Mouse (Mus musculus): ENCODE data around the gene Srgap1. TPM values are rescaled to one million over a fixed set of nuclear protein-coding genes. Genes with fewer than 3 reads are reported as not detected.
A peak's percentile ranks its signal among the peaks of the same experiment; 100 is the strongest.

The Srgap1 gene
- polyA plus RNA-seq, 1 experiment from 2014 or later, result 40.9 TPM

- no peak overlapping the region for H3K4me3 ChIP-seq (replicated peaks)
- H3K4me2 ChIP-seq (replicated peaks), result no peak overlapping the region
- H3K27ac ChIP-seq, result no peak overlapping the region
- H3K9ac ChIP-seq (replicated peaks), result no peak overlapping the region
- H3K4me1 ChIP-seq (replicated peaks), result peaks cover 5% of the 10 kb centered on the region; the same call in 1 of the 2 replicates
- H3K36me3 ChIP-seq, result no peaks in the 10 kb centered on the region
- ATAC-seq, result no peak
- H3K9me3 ChIP-seq, result no peaks in the 10 kb centered on the region
- H3K27me3 ChIP-seq, result no peaks in the 10 kb centered on the region
- 93% methylated on average over 10 of the region's 10 CpGs for WGBS
Measured at GRCm38 (mm10) chr10:121984887-121985286, 62.2 kb downstream of the Srgap1 start.

DNA sequence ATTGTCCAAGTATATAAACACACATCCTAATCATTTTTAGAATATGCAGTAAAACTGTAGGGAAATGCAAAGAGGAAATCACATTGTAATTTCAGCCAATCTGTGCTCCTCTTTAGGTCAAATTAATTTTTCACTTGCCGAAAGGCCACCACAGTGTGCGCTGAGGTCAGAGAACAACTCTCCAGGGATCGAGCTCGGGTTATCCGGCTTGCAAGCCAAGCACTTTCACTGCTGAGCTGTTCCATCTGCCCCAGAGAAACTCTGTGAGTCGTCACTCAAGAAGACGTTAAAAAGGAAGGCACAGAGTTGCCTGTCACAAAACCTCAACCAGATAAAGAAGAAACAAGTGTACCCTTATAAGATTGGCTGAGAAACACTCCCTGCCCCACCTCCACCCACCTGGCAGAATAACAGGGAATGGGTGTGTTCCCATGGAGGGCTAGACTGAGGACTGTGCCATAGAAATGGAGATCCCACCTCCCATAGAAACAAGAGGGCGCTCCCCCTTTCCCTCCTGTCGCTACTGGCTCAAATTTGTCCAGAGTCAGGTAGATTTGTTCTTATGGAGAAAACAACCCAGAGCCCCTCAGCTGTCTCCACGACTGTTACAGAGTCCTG is 63.0 kb downstream of the Srgap1 start:
- Histone ChIP-seq H3K4me2 (replicated peaks) (no peak overlapping the region), H3K27ac (no peak overlapping the region), H3K9me3 (no peaks in the 10 kb centered on the region), H3K4me1 (replicated peaks) (peaks cover 5% of the 10 kb centered on the region; the same call in 1 of the 2 replicates), H3K27me3 (no peaks in the 10 kb centered on the region), H3K9ac (replicated peaks) (no peak overlapping the region), H3K4me3 (replicated peaks) (no peak overlapping the region), H3K36me3 (no peaks in the 10 kb centered on the region)
- WGBS, result 82% methylated on average over 10 of the region's 10 CpGs
- no peak for ATAC-seq

GRCm38 (mm10) chr10:121975330-121975729 is 71.8 kb downstream of the Srgap1 start:
- H3K36me3 ChIP-seq, result no peaks in the 10 kb centered on the region
- ATAC-seq, result no peak
- H3K4me3 ChIP-seq (replicated peaks), result no peak overlapping the region
- H3K4me1 ChIP-seq (replicated peaks), result peaks cover 51% of the 10 kb centered on the region
- H3K27ac ChIP-seq, result no peak overlapping the region; the same call in 1 of the 2 replicates
- no peaks in the 10 kb centered on the region for H3K27me3 ChIP-seq
- 87% methylated on average over 6 of the region's 6 CpGs for WGBS
- no peaks in the 10 kb centered on the region for H3K9me3 ChIP-seq
- no peak overlapping the region for H3K4me2 ChIP-seq (replicated peaks)
- no peak overlapping the region for H3K9ac ChIP-seq (replicated peaks)

- ATAC-seq, result no peak
- no peaks in the 10 kb centered on the region for H3K36me3 ChIP-seq
- H3K9me3 ChIP-seq, result no peaks in the 10 kb centered on the region
- H3K9ac ChIP-seq (replicated peaks), result no peak overlapping the region
- no peak overlapping the region for H3K27ac ChIP-seq
- 76% methylated on average over 4 of the region's 4 CpGs for WGBS
- H3K4me3 ChIP-seq (replicated peaks), result no peak overlapping the region
- peaks cover 57% of the 10 kb centered on the region for H3K4me1 ChIP-seq (replicated peaks)
- H3K4me2 ChIP-seq (replicated peaks), result no peak overlapping the region
- H3K27me3 ChIP-seq, result no peaks in the 10 kb centered on the region
Measured at GRCm38 (mm10) chr10:121974591-121974990, 72.5 kb downstream of the Srgap1 start.

- Histone ChIP-seq H3K36me3 (no peaks in the 10 kb centered on the region), H3K9ac (replicated peaks) (no peak overlapping the region), H3K27ac (no peak overlapping the region), H3K4me3 (replicated peaks) (no peak overlapping the region), H3K27me3 (no peaks in the 10 kb centered on the region), H3K4me2 (replicated peaks) (no peak overlapping the region), H3K9me3 (no peaks in the 10 kb centered on the region), H3K4me1 (replicated peaks) (peaks cover 70% of the 10 kb centered on the region)
- WGBS, result 91% methylated on average over 7 of the region's 7 CpGs
- ATAC-seq, result no peak
Measured at GRCm38 (mm10) chr10:121973281-121973680, 73.8 kb downstream of the Srgap1 start.

GRCm38 (mm10) chr10:121972249-121972892 is 74.7 kb downstream of the Srgap1 start:
- no peak for ATAC-seq
- Histone ChIP-seq H3K4me3 (replicated peaks) (no peak overlapping the region), H3K4me1 (replicated peaks) (peaks cover 79% of the 10 kb centered on the region), H3K9me3 (no peaks in the 10 kb centered on the region), H3K27me3 (no peaks in the 10 kb centered on the region), H3K27ac (no peak overlapping the region), H3K9ac (replicated peaks) (no peak overlapping the region), H3K36me3 (no peaks in the 10 kb centered on the region), H3K4me2 (replicated peaks) (no peak overlapping the region)
- WGBS, result 87% methylated on average over 10 of the region's 10 CpGs

DNA sequence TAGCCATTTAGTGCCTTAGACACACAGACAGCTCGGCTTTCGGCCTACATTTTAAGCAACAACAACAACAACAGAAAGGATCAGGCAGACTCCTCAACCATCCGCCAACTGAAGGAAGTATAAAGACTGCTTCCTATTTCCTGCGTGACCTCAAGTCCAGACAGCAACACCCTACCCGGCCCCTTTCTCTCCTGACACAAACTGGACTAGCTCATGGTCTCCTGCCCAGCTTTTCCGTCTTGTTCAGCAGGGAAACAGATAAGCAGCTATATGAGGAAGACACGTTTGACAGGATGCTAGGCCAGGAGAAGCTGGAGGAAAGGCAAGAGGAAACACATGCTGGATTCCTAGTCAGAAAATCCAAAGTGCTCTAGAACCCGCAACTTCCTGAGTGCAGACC is 75.5 kb downstream of the Srgap1 start:
- Histone ChIP-seq H3K9ac (replicated peaks) (no peak overlapping the region), H3K27ac (no peak overlapping the region), H3K9me3 (no peaks in the 10 kb centered on the region), H3K36me3 (no peaks in the 10 kb centered on the region), H3K4me2 (replicated peaks) (no peak overlapping the region), H3K27me3 (no peaks in the 10 kb centered on the region), H3K4me3 (replicated peaks) (no peak overlapping the region), H3K4me1 (replicated peaks) (peaks cover 81% of the 10 kb centered on the region)
- ATAC-seq, result no peak
- 70% methylated on average over 8 of the region's 8 CpGs for WGBS

- no peak overlapping the region for H3K4me3 ChIP-seq (replicated peaks)
- 62% methylated on average over 6 of the region's 6 CpGs for WGBS
- no peaks in the 10 kb centered on the region for H3K27me3 ChIP-seq
- no peak for ATAC-seq
- H3K9me3 ChIP-seq, result no peaks in the 10 kb centered on the region
- H3K27ac ChIP-seq, result no peak overlapping the region
- H3K4me2 ChIP-seq (replicated peaks), result no peak overlapping the region
- no peaks in the 10 kb centered on the region for H3K36me3 ChIP-seq
- H3K4me1 ChIP-seq (replicated peaks), result peaks cover 74% of the 10 kb centered on the region
- no peak overlapping the region for H3K9ac ChIP-seq (replicated peaks)
Measured at GRCm38 (mm10) chr10:121970912-121971311, 76.2 kb downstream of the Srgap1 start.

- Histone ChIP-seq H3K9ac (replicated peaks) (no peak overlapping the region), H3K4me3 (replicated peaks) (no peak overlapping the region), H3K9me3 (no peaks in the 10 kb centered on the region), H3K4me1 (replicated peaks) (peaks cover 23% of the 10 kb centered on the region), H3K27ac (no peak overlapping the region), H3K36me3 (no peaks in the 10 kb centered on the region), H3K27me3 (no peaks in the 10 kb centered on the region), H3K4me2 (replicated peaks) (no peak overlapping the region)
- no peak for ATAC-seq
- 84% methylated on average over 10 of the region's 10 CpGs for WGBS
Measured at GRCm38 (mm10) chr10:121964114-121964513, 83.0 kb downstream of the Srgap1 start.

GRCm38 (mm10) chr10:121962053-121962452 is 85.1 kb downstream of the Srgap1 start:
- H3K9ac ChIP-seq (replicated peaks), result no peak overlapping the region
- H3K27ac ChIP-seq, result no peak overlapping the region
- ATAC-seq, result no peak
- WGBS, result 71% methylated on average over 4 of the region's 4 CpGs
- no peak overlapping the region for H3K4me3 ChIP-seq (replicated peaks)
- H3K36me3 ChIP-seq, result no peaks in the 10 kb centered on the region
- no peak overlapping the region for H3K4me2 ChIP-seq (replicated peaks)
- no peaks in the 10 kb centered on the region for H3K27me3 ChIP-seq
- no peaks in the 10 kb centered on the region for H3K9me3 ChIP-seq
- peaks cover 7% of the 10 kb centered on the region; the same call in 1 of the 2 replicates for H3K4me1 ChIP-seq (replicated peaks)

- H3K4me3 ChIP-seq (replicated peaks), result no peak overlapping the region
- H3K9me3 ChIP-seq, result no peaks in the 10 kb centered on the region
- peaks cover 14% of the 10 kb centered on the region for H3K4me1 ChIP-seq (replicated peaks)
- H3K9ac ChIP-seq (replicated peaks), result no peak overlapping the region
- peak overlapping the region; percentile 25; the same call in 1 of the 2 replicates for H3K27ac ChIP-seq
- no peak overlapping the region for H3K4me2 ChIP-seq (replicated peaks)
- no peaks in the 10 kb centered on the region for H3K27me3 ChIP-seq
- no peak for ATAC-seq
- WGBS, result 74% methylated on average over 11 of the region's 11 CpGs
- H3K36me3 ChIP-seq, result no peaks in the 10 kb centered on the region
Measured at GRCm38 (mm10) chr10:121961121-121961893, 85.8 kb downstream of the Srgap1 start.

- H3K36me3 ChIP-seq, result no peaks in the 10 kb centered on the region
- H3K9me3 ChIP-seq, result no peaks in the 10 kb centered on the region
- 75% methylated on average over 8 of the region's 8 CpGs for WGBS
- no peak for ATAC-seq
- H3K4me1 ChIP-seq (replicated peaks), result peaks cover 22% of the 10 kb centered on the region
- H3K4me3 ChIP-seq (replicated peaks), result no peak overlapping the region
- no peak overlapping the region for H3K27ac ChIP-seq
- no peaks in the 10 kb centered on the region for H3K27me3 ChIP-seq
- no peak overlapping the region for H3K4me2 ChIP-seq (replicated peaks)
- H3K9ac ChIP-seq (replicated peaks), result no peak overlapping the region
Measured at GRCm38 (mm10) chr10:121958741-121959140, 88.4 kb downstream of the Srgap1 start.

Data from midbrain, embryonic 13.5 days (tissue).